Mouse (Mus musculus): Measurements from ENCODE around the gene Gm17364.

GRCm38 (mm10) chr13:41251667-41252066 lies 22.1 kb downstream of the Gm17364 start:
- no peak for TF ChIP-seq POLR2A (IDR thresholded peaks at IDR 0.05; ENCODE audit: low read depth, low read length)
- TF ChIP-seq CTCF (IDR thresholded peaks at IDR 0.05; ENCODE audit: extremely low read depth, insufficient read depth, insufficient read length, insufficient replicate concordance): no peak

Measured in spleen, adult 2 months (tissue).